Mouse (Mus musculus): ENCODE data around the gene Cdv3.

Cdv3 gene

DNA sequence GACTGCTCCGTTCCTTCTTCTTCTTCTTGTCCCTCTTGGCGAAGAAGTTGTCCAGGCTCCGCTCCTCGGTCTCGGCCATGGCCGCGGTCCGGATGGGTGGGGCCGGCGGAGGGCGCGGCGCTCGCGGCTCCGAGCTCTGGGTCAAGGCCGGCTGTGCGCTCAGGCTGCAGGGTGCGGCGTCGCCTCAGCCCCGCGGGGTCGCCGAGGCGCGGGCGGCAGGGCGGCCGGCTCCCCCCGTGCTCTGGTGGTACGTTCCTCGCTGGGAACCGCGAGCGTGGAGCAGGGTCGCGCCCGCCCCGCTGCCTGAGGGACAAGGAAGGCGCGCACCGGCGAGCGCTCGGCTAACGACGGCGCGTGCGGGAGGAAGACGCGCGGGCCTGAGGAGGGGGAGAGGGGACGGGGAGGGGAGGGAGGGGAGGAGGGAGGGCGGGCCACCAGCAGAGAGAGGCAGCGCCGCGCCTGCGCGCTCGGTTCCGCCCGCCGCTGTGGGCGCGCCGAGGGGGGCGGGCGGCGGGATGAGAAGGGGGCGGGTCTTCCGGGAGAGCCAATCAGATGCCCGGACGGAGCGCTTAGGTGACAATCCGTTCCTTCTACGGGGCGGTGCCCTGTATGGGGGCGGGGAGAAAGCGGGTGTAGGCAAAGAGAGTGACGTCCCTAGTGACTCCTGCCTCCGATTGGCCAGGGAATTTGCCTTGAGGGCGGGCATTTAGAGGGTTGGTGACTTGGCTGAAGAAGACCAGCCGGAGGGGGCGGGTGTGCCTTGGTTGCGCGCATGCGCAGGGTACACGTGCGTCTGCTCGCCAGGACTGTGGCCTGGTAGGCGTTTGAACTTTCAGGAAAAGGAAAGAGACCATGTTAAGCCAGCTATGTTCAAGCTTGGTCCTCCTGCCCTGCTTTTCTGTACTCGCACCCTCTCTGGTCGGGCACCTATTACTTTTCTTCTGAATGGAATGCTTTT lies at the start of gene Cdv3:
Gene Cdv3, minus strand, starts transcription at position 551 of the 958 bp plus-strand sequence.
- peak; percentile 99 for DNase-seq

DNA sequence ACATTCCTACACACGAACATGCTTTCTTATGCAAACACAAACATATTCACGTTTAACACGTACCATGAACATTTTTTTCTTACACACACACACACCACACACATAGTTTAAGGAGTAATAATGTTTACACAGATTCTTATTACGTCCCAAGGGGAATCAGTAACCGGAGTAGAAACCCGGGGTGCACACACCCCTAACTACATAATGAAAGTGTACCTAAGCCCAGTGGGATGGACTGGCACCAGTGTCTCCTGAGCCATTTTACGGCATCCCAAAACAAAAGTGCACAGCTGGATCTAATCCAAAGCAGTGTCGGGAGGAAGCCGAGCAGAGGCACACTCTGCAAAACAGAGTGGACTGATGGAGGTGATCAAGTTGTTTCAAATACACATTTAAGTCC lies 47.8 kb upstream of the Cdv3 start:
- no peak for DNase-seq

DNA sequence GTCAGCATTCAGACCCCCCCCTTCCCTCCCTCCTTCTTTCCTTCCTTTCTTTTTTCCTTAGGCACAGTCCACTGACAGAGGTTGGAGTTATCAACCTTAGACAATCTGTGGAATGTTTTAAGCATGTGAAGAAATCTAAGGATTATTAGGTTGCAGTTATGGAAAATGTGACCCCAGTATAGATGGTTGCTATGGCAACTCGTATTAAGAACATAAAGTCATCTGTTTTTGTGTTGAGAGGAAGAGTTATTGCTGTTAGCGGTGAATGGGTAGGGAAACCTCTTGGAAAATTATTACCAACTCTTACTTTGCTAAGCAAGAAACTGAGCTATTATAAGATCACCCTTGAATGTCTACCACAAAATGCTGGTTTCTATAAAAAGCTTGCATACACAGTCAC lies 43.5 kb upstream of the Cdv3 start:
- DNase-seq = no peak

- no peak for DNase-seq
These were observed 42.6 kb upstream of the Cdv3 start for GRCm38 (mm10) chr9:103408136-103408777.

- DNase-seq = no peak
These were observed 37.8 kb upstream of the Cdv3 start for GRCm38 (mm10) chr9:103403331-103403973.

- DNase-seq = no peak
These were observed 33.0 kb upstream of the Cdv3 start for GRCm38 (mm10) chr9:103398509-103399157.

- no peak for DNase-seq
These were observed 27.6 kb upstream of the Cdv3 start for GRCm38 (mm10) chr9:103393256-103393655.

DNA sequence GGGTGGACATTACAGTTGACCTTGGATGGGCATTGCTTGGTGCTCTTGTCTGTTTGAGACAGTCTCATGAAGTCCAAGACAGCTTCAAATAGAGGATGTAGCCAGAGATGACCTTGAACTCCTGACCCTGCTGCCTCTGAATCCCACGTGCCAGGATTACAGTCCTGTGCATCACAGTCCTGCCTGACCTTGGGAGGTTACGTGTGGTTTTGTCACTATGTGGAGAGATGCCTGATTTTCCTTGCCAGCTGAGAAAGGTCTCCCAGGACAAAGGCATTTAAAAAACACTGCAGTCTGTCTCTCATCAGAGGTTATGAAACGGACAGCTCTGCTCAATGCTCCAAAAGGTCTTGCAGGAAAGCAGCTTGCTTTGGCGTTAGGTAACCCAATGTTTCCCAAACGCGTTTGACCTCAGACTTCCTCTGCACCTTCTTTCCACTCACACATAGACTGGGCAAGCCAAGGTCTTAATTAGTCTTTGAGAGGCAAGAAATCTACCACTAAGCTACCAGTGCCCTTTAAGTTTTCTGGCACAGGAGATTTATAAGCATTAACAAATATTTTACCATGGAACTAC lies 26.2 kb upstream of the Cdv3 start:
- DNase-seq = no peak

- DNase-seq = no peak
These were observed 23.6 kb upstream of the Cdv3 start for GRCm38 (mm10) chr9:103389261-103389660.

DNA sequence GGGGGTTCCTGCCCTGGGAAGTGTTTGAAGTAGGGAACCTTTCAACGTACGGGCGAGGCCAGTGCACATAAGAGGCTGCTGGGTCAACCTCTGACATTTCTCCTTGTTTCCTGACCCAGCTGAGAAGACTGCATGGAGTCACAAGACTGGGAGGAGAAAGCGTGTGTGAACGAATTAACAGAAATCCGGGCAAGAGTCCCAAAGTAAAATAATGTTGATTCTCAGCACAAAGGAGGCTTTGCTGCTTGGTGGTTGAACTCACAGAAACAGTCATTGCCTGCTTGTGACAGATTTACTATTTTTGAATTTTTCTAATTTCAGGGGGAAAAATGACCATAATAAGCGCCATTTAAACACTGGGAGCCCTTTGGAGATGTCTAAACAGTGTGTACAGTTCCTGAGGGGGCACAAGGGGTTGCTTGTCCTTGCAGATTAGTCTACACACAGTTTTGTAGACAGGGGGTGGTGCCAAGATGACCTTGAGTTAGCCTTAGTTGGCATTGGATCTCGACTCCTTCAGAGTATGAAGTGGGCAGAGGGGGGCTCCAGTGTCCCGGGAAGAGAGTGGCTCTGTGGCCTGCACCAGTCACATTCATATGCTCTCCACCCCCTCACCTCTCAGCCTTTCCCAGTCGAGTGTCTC lies 21.5 kb upstream of the Cdv3 start:
- DNase-seq = no peak

DNA sequence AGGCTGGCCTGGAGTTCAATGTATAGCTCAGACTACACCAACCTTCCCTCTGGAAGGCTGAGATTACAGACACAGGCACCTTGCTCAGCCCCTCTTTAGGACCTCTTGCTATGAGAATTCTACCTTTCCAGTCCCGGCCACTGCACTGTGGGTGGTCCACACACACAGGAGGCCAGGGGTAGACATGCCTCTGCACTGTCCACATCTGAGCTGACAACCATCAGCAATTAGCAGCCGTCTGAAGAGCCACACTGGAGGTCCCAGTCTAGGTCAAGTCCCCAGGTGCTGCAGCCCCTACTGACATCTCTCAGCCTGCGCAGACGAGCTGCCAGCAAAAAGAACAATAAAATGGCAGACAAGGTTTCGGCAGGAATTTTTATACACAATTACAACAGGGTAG lies 20.9 kb upstream of the Cdv3 start:
- no peak for DNase-seq

- DNase-seq = no peak
These were observed 20.0 kb upstream of the Cdv3 start for GRCm38 (mm10) chr9:103385600-103385999.

DNA sequence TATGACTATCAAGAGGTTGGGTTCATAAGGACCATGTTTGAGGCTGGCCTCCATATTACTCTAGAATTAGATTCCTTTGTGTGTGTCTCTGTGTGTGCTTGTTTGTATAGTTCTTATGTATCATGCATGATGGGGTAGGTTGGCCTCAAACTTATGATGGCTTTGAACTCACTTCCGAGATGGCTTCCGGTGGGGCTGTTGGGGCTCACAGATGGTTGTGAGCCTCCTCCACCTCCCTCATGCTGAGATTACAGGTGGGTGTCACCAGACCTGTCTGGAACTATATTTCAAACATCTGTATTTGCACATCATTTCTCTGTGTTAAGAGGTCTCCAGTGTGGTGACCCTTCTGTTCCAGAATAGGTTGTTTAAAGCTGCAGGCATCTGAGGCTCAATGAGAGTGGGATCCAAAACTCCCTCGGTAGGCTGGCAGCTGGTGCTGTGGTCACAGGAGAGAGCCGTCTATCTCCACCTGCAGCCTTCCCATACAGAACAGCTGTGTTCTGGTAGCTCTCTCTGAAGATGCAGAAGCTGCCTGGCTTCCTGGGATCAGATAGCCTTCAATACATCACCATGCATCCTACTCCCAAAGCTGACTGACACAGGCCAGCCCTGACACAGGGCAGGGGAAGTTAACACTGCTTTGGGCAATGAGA lies 18.6 kb upstream of the Cdv3 start:
- DNase-seq = no peak

DNA sequence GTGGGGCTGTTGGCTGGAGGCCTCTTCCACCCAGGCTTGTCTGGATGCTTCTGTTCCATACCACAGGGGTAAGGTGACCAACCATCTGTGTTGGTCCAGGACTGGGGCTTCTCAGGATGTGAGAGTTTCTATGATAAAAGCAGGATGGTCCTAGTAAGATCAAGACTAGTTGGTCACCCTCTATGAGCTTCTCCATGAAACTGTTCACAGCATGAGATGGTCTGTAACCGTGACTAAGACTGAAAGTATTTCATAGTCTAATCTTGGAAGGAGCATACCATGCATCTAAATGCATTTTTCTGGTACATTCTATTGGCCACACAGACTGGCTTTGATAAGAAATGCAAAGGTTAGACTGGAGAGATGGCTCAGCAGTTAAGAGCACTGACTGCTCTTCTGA lies 17.9 kb upstream of the Cdv3 start:
- no peak for DNase-seq

- DNase-seq = no peak
These were observed 17.3 kb upstream of the Cdv3 start for GRCm38 (mm10) chr9:103382989-103383388.

DNA sequence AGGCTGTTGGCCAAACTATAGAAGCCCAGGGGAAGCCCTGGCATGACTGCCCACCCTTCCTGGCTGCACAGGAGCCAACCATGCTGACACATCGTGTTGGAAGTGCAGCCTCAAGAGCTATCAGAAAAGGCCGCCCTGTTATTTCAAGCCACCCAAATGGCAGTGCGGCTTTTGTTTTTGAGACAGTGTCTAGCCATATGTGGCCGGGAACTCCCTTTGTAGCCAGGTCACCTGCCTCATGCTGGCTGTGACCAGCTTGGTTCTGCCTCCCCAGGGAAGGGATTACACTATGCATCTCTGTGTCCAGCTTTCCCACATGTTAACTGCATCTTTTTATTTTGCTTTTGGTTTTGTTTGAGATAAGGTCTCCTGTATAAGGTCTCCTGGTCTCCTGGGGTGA lies 14.9 kb upstream of the Cdv3 start:
- no peak for DNase-seq

DNA sequence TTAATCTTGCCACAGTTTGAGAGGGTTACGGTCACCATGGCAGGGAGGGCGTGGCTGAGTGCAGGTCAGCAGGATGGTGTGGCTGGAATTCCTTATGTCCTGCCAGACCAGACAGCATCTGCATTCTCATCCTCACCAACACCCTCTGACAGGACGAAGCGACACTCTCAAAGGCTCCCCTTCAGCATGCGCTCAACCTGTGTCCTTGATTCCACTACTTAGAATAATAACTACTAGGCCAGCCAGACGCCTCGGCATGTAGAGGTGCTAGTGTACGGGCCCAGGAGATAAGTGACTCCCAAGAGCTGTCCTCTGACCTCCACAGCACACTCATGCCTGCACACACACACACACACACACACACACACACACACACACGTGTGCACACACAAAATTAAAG lies 13.6 kb upstream of the Cdv3 start:
- no peak for DNase-seq

DNA sequence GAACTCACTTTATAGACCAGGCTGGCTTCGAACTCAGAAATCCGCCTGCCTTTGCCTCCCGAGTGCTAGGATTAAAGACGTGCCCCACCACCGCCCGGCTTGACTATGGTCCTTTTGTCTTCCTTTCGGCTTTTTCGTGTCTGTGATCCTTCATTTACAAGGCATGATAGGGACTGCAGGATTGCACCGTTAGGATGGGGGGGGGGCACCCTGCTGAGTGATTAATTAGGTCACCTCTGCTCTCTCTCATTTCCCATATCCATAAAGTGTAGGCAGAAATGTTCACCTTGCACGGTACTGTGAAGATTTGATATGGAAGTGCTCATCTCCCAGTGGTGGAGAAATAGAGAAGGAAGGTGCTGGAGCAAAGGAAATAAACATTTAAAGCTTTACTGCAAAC lies 13.0 kb upstream of the Cdv3 start:
- DNase-seq = no peak

- no peak for DNase-seq
These were observed 11.0 kb upstream of the Cdv3 start for GRCm38 (mm10) chr9:103376346-103377320.

- no peak for DNase-seq
These were observed 6.8 kb upstream of the Cdv3 start for GRCm38 (mm10) chr9:103372271-103373010.

All from kidney, postnatal 10 days (tissue).